Mouse (Mus musculus): Measurements from ENCODE around the gene Adam19.

- TF ChIP-seq POLR2A (IDR thresholded peaks at IDR 0.05; ENCODE audit: control insufficient read depth, extremely low read depth, insufficient read depth, low read length, poor library complexity) (no peak), CTCF (IDR thresholded peaks at IDR 0.05; ENCODE audit: borderline replicate concordance, control insufficient read depth, extremely low read depth, insufficient read depth, low read length, poor library complexity) (no peak)
Measured at GRCm38 (mm10) chr11:46123328-46123866, 67.6 kb downstream of the Adam19 start.
